Mouse (Mus musculus) left cerebral cortex, adult 9 months (tissue): ENCODE measurements at regions not wholly inside any gene's neighbourhood (a gene's known extent, or its start where the extent isn't known, plus 50 kb on each side); places are given as distances from the start of the nearest gene placed in this dataset.
A peak's percentile ranks its signal among the peaks of the same experiment; 100 is the strongest.
"Not testable (repeated sequence)": the region's sequence is repeated elsewhere in the genome, so short reads cannot be mapped to it uniquely, and the experiment has no call there.

Source experiments
- DNase-seq, 2 experiments: peaks; one replicate each; pipeline ENCODE4 v3.0.0; 2022; ENCODE audit warnings: low spot score in 2 of 2

GRCm38 (mm10) chr5:18502831-18503230 is 142.7 kb upstream of the Gnai1 start:
- no peak for DNase-seq

GRCm38 (mm10) chr5:18494305-18494704 is 134.2 kb upstream of the Gnai1 start:
- DNase-seq, result no peak

GRCm38 (mm10) chr5:18489709-18490108 is 129.6 kb upstream of the Gnai1 start:
- DNase-seq, result no peak

GRCm38 (mm10) chr5:18487076-18487772 is 127.1 kb upstream of the Gnai1 start:
- no peak for DNase-seq

GRCm38 (mm10) chr5:18484376-18484775 is 124.2 kb upstream of the Gnai1 start:
- peak; percentile 23 to 25 for DNase-seq

- DNase-seq, result no peak
Observed at GRCm38 (mm10) chr5:18478420-18478819, 118.3 kb upstream of the Gnai1 start.

- DNase-seq, result no peak
Observed at GRCm38 (mm10) chr5:18477372-18478017, 117.3 kb upstream of the Gnai1 start.

GRCm38 (mm10) chr5:18472114-18472513 is 112.0 kb upstream of the Gnai1 start:
- no peak for DNase-seq

GRCm38 (mm10) chr5:18457771-18458170 is 97.6 kb upstream of the Gnai1 start:
- DNase-seq, result no peak

- DNase-seq, result peak in 1 of 2 experiments; percentile 8
Observed at GRCm38 (mm10) chr5:18456196-18456595, 96.0 kb upstream of the Gnai1 start.

GRCm38 (mm10) chr5:18452871-18453757 is 93.0 kb upstream of the Gnai1 start:
- not testable (repeated sequence) for DNase-seq

- no peak for DNase-seq
Observed at GRCm38 (mm10) chr5:18449261-18449660, 89.1 kb upstream of the Gnai1 start.

- no peak for DNase-seq
Observed at GRCm38 (mm10) chr5:18448330-18448670, 88.1 kb upstream of the Gnai1 start.

GRCm38 (mm10) chr5:18447665-18448329 is 87.6 kb upstream of the Gnai1 start:
- DNase-seq, result no peak

- DNase-seq, result peak; percentile 30 to 88
Observed at GRCm38 (mm10) chr5:18445969-18446368, 85.8 kb upstream of the Gnai1 start.

GRCm38 (mm10) chr5:18439986-18440385 is 79.8 kb upstream of the Gnai1 start:
- no peak for DNase-seq

- no peak for DNase-seq
Observed at GRCm38 (mm10) chr5:18439281-18439680, 79.1 kb upstream of the Gnai1 start.

- DNase-seq, result peak in 1 of 2 experiments; percentile 23
Observed at GRCm38 (mm10) chr5:18436099-18436748, 76.1 kb upstream of the Gnai1 start.

GRCm38 (mm10) chr5:18434245-18434644 is 74.1 kb upstream of the Gnai1 start:
- no peak for DNase-seq

- DNase-seq, result peak in 1 of 2 experiments; percentile 16
Observed at GRCm38 (mm10) chr5:18433287-18433686, 73.1 kb upstream of the Gnai1 start.

GRCm38 (mm10) chr5:18425098-18425497 is 64.9 kb upstream of the Gnai1 start:
- no peak for DNase-seq
